Mouse (Mus musculus): ENCODE data around the gene Abi3. TPM values are rescaled to one million over a fixed set of nuclear protein-coding genes. Genes with fewer than 3 reads are reported as not detected.

Gene Abi3
- polyA plus RNA-seq, 1 experiment from 2014 or later: 1.9 TPM

- no peak for DNase-seq (ENCODE audit: low spot score)
- Histone ChIP-seq H3K9ac (no peak overlapping the region), H3K36me3 (replicated peaks; ENCODE audit: control insufficient read depth, insufficient read depth) (no peaks in the 10 kb centered on the region), H3K4me2 (replicated peaks) (no peak overlapping the region), H3K27ac (no peak overlapping the region), H3K4me1 (replicated peaks; ENCODE audit: control insufficient read depth, insufficient read depth, low read length) (no peaks in the 10 kb centered on the region; the same call in 1 of the 2 replicates), H3K4me3 (replicated peaks; ENCODE audit: low read length) (no peak overlapping the region), H3K9me3 (ENCODE audit: control insufficient read depth, low read length) (no peaks in the 10 kb centered on the region), H3K27me3 (ENCODE audit: control insufficient read depth, insufficient read depth, low read length) (peaks cover 26% of the 10 kb centered on the region)
- no peak for ATAC-seq (ENCODE audit: low FRiP score)
- WGBS: 86% methylated on average over 3 of the region's 3 CpGs
Measured at GRCm38 (mm10) chr11:95821511-95821910, 20.8 kb downstream of the Abi3 start.

GRCm38 (mm10) chr11:95819138-95819537, 23.1 kb downstream of the Abi3 start:
- 92% methylated on average over 8 of the region's 8 CpGs for WGBS

GRCm38 (mm10) chr11:95815412-95815811, 26.9 kb downstream of the Abi3 start:
- H3K27me3 ChIP-seq (ENCODE audit: control insufficient read depth, insufficient read depth, low read length): no peaks in the 10 kb centered on the region
- WGBS: 80% methylated on average over 9 of the region's 9 CpGs
- no peaks in the 10 kb centered on the region for H3K36me3 ChIP-seq (replicated peaks; ENCODE audit: control insufficient read depth, insufficient read depth)
- H3K4me2 ChIP-seq (replicated peaks): no peak overlapping the region
- no peak overlapping the region for H3K9ac ChIP-seq
- no peaks in the 10 kb centered on the region for H3K9me3 ChIP-seq (ENCODE audit: control insufficient read depth, low read length)
- DNase-seq (ENCODE audit: low spot score) (no peak), ATAC-seq (ENCODE audit: low FRiP score) (no peak)
- no peak overlapping the region for H3K27ac ChIP-seq
- no peaks in the 10 kb centered on the region for H3K4me1 ChIP-seq (replicated peaks; ENCODE audit: control insufficient read depth, insufficient read depth, low read length)
- H3K4me3 ChIP-seq (replicated peaks; ENCODE audit: low read length): no peak overlapping the region

More at GRCm38 (mm10) chr11:95819138-95819537, 23.1 kb downstream of the Abi3 start:
- Histone ChIP-seq H3K27ac (no peak overlapping the region), H3K36me3 (replicated peaks; ENCODE audit: control insufficient read depth, insufficient read depth) (no peaks in the 10 kb centered on the region), H3K9me3 (ENCODE audit: control insufficient read depth, low read length) (no peaks in the 10 kb centered on the region), H3K4me1 (replicated peaks; ENCODE audit: control insufficient read depth, insufficient read depth, low read length) (no peaks in the 10 kb centered on the region), H3K4me2 (replicated peaks) (no peak overlapping the region), H3K27me3 (ENCODE audit: control insufficient read depth, insufficient read depth, low read length) (peaks cover 12% of the 10 kb centered on the region), H3K9ac (no peak overlapping the region), H3K4me3 (replicated peaks; ENCODE audit: low read length) (no peak overlapping the region)
- DNase-seq (ENCODE audit: low spot score) (no peak), ATAC-seq (ENCODE audit: low FRiP score) (no peak)

GRCm38 (mm10) chr11:95814857-95815256, 27.4 kb downstream of the Abi3 start:
- Histone ChIP-seq H3K27ac (no peak overlapping the region), H3K27me3 (ENCODE audit: control insufficient read depth, insufficient read depth, low read length) (no peaks in the 10 kb centered on the region), H3K4me2 (replicated peaks) (no peak overlapping the region), H3K4me1 (replicated peaks; ENCODE audit: control insufficient read depth, insufficient read depth, low read length) (no peaks in the 10 kb centered on the region), H3K9ac (no peak overlapping the region), H3K4me3 (replicated peaks; ENCODE audit: low read length) (no peak overlapping the region), H3K36me3 (replicated peaks; ENCODE audit: control insufficient read depth, insufficient read depth) (no peaks in the 10 kb centered on the region), H3K9me3 (ENCODE audit: control insufficient read depth, low read length) (no peaks in the 10 kb centered on the region)
- no peak for ATAC-seq (ENCODE audit: low FRiP score)
- WGBS: 76% methylated on average over 5 of the region's 5 CpGs
- DNase-seq (ENCODE audit: low spot score): no peak

- no peak overlapping the region for H3K4me2 ChIP-seq (replicated peaks)
- H3K27me3 ChIP-seq (ENCODE audit: control insufficient read depth, insufficient read depth, low read length): no peaks in the 10 kb centered on the region
- no peak overlapping the region for H3K4me3 ChIP-seq (replicated peaks; ENCODE audit: low read length)
- 94% methylated on average over 2 of the region's 2 CpGs for WGBS
- no peak for ATAC-seq (ENCODE audit: low FRiP score)
- H3K36me3 ChIP-seq (replicated peaks; ENCODE audit: control insufficient read depth, insufficient read depth): no peaks in the 10 kb centered on the region
- no peaks in the 10 kb centered on the region for H3K9me3 ChIP-seq (ENCODE audit: control insufficient read depth, low read length)
- no peak overlapping the region for H3K27ac ChIP-seq
- no peaks in the 10 kb centered on the region for H3K4me1 ChIP-seq (replicated peaks; ENCODE audit: control insufficient read depth, insufficient read depth, low read length)
- no peak for DNase-seq (ENCODE audit: low spot score)
- H3K9ac ChIP-seq: no peak overlapping the region
Measured at GRCm38 (mm10) chr11:95814101-95814500, 28.2 kb downstream of the Abi3 start.

- H3K4me1 ChIP-seq (replicated peaks; ENCODE audit: control insufficient read depth, insufficient read depth, low read length): no peaks in the 10 kb centered on the region
- H3K9me3 ChIP-seq (ENCODE audit: control insufficient read depth, low read length): 0 out of 2 replicates have a peak, but pooled peaks cover 7% of the 10 kb centered on the region
- no peak overlapping the region for H3K4me2 ChIP-seq (replicated peaks)
- ATAC-seq (ENCODE audit: low FRiP score) (no peak), DNase-seq (ENCODE audit: low spot score) (no peak)
- 59% methylated on average over 4 of the region's 4 CpGs for WGBS
- H3K4me3 ChIP-seq (replicated peaks; ENCODE audit: low read length): no peak overlapping the region
- H3K36me3 ChIP-seq (replicated peaks; ENCODE audit: control insufficient read depth, insufficient read depth): no peaks in the 10 kb centered on the region
- no peak overlapping the region for H3K27ac ChIP-seq
- H3K27me3 ChIP-seq (ENCODE audit: control insufficient read depth, insufficient read depth, low read length): no peaks in the 10 kb centered on the region
- no peak overlapping the region for H3K9ac ChIP-seq
Measured at GRCm38 (mm10) chr11:95812224-95812623, 30.1 kb downstream of the Abi3 start.

- Histone ChIP-seq H3K9ac (no peak overlapping the region), H3K27ac (no peak overlapping the region), H3K4me1 (replicated peaks; ENCODE audit: control insufficient read depth, insufficient read depth, low read length) (no peaks in the 10 kb centered on the region), H3K4me3 (replicated peaks; ENCODE audit: low read length) (no peak overlapping the region), H3K36me3 (replicated peaks; ENCODE audit: control insufficient read depth, insufficient read depth) (no peaks in the 10 kb centered on the region), H3K4me2 (replicated peaks) (no peak overlapping the region), H3K9me3 (ENCODE audit: control insufficient read depth, low read length) (0 out of 2 replicates have a peak, but pooled peaks cover 7% of the 10 kb centered on the region), H3K27me3 (ENCODE audit: control insufficient read depth, insufficient read depth, low read length) (no peaks in the 10 kb centered on the region)
- ATAC-seq (ENCODE audit: low FRiP score): no peak
- no peak for DNase-seq (ENCODE audit: low spot score)
- WGBS: 75% methylated on average over 6 of the region's 6 CpGs
Measured at GRCm38 (mm10) chr11:95811741-95812140, 30.5 kb downstream of the Abi3 start.

DNA sequence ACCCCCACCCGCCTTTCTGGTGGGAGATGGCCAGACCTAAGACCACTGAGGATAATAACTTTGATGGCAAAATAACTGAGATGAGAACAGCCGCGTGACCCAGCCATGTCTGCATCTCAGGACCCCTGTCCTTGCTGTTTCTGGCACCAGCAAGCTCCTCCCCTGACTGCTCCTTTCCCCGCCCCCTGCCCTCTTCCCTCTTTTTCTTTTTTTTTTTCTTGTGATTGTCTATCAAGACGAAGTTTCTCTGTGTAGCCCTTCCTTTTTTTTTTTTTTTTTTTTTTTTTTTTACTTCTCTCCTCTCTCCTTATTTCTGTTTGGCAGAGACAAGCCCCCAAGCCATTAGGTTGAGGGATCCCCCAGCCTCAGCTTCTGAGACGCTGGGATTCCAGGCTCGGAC, 31.4 kb downstream of the Abi3 start:
- DNase-seq (ENCODE audit: low spot score): no peak
- Histone ChIP-seq H3K4me2 (replicated peaks) (no peak overlapping the region), H3K9ac (no peak overlapping the region), H3K4me1 (replicated peaks; ENCODE audit: control insufficient read depth, insufficient read depth, low read length) (no peaks in the 10 kb centered on the region), H3K27ac (no peak overlapping the region), H3K9me3 (ENCODE audit: control insufficient read depth, low read length) (0 out of 2 replicates have a peak, but pooled peaks cover 7% of the 10 kb centered on the region), H3K27me3 (ENCODE audit: control insufficient read depth, insufficient read depth, low read length) (no peaks in the 10 kb centered on the region), H3K36me3 (replicated peaks; ENCODE audit: control insufficient read depth, insufficient read depth) (no peaks in the 10 kb centered on the region), H3K4me3 (replicated peaks; ENCODE audit: low read length) (no peak overlapping the region)
- no peak for ATAC-seq (ENCODE audit: low FRiP score)
- WGBS: 48% methylated on average over 7 of the region's 7 CpGs

DNA sequence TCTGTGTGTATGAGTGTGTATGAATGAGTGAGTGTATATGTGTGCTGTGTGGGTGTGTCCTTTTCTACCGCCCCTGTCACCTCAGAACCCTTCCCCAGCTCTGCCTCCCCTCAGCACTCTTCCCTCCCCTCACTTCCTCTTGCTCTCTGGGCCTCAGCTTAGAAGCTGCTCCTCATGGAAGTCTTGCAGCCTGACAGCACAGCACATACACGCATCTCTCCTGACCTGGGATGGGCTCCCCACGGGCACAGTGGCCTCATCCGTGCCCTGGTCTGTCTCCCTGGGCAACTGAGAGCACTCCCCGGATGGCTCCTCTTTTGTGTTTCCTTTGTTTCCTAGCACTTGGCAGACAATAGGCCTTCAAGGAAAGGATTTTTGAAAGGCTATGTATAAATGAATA, 32.7 kb downstream of the Abi3 start:
- Histone ChIP-seq H3K36me3 (replicated peaks; ENCODE audit: control insufficient read depth, insufficient read depth) (no peaks in the 10 kb centered on the region), H3K4me3 (replicated peaks; ENCODE audit: low read length) (no peak overlapping the region), H3K9me3 (ENCODE audit: control insufficient read depth, low read length) (0 out of 2 replicates have a peak, but pooled peaks cover 7% of the 10 kb centered on the region), H3K9ac (no peak overlapping the region), H3K4me2 (replicated peaks) (no peak overlapping the region), H3K27ac (no peak overlapping the region), H3K4me1 (replicated peaks; ENCODE audit: control insufficient read depth, insufficient read depth, low read length) (no peaks in the 10 kb centered on the region), H3K27me3 (ENCODE audit: control insufficient read depth, insufficient read depth, low read length) (no peaks in the 10 kb centered on the region)
- DNase-seq (ENCODE audit: low spot score) (no peak), ATAC-seq (ENCODE audit: low FRiP score) (no peak)
- 11% methylated on average over 5 of the region's 5 CpGs for WGBS

- Histone ChIP-seq H3K27me3 (ENCODE audit: control insufficient read depth, insufficient read depth, low read length) (no peaks in the 10 kb centered on the region), H3K4me3 (replicated peaks; ENCODE audit: low read length) (no peak overlapping the region), H3K36me3 (replicated peaks; ENCODE audit: control insufficient read depth, insufficient read depth) (no peaks in the 10 kb centered on the region), H3K9me3 (ENCODE audit: control insufficient read depth, low read length) (0 out of 2 replicates have a peak, but pooled peaks cover 7% of the 10 kb centered on the region), H3K27ac (no peak overlapping the region), H3K4me1 (replicated peaks; ENCODE audit: control insufficient read depth, insufficient read depth, low read length) (no peaks in the 10 kb centered on the region), H3K9ac (no peak overlapping the region), H3K4me2 (replicated peaks) (no peak overlapping the region)
- 87% methylated on average over 5 of the region's 5 CpGs for WGBS
- DNase-seq (ENCODE audit: low spot score) (no peak), ATAC-seq (ENCODE audit: low FRiP score) (no peak)
Measured at GRCm38 (mm10) chr11:95808448-95809011, 33.7 kb downstream of the Abi3 start.
